Mouse (Mus musculus): ENCODE measurements at regions not wholly inside any gene's neighbourhood (a gene's known extent, or its start where the extent isn't known, plus 50 kb on each side); places are given as distances from the start of the nearest gene placed in this dataset.
"Not testable (repeated sequence)": the region's sequence is repeated elsewhere in the genome, so short reads cannot be mapped to it uniquely, and the experiment has no call there.

DNA sequence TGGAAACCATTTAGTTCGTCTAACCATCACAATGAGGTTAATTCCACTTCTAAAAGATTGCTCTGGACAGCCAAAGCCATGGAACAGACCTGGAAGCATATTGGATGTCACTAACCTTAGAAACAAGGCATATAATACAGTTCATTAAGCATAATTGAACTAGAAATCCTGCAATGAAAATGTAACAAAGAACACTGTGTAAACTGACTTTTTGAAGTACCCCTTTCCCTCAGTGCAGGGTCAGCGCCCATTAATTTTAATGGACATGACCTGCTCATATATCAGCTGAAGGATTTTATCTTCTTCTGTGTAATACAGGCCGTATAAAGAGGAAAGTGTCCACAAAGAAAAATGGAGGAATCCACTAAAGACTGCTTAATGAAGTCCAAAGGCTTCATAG is 263.7 kb downstream of the Tpbg start:
- H3K27ac ChIP-seq (ENCODE audit: insufficient read depth, low read length) = no peak overlapping the region
- no peak overlapping the region for H3K4me3 ChIP-seq (ENCODE audit: low read depth, low read length)
- no peaks in the 10 kb centered on the region for H3K9me3 ChIP-seq (replicated peaks; ENCODE audit: control insufficient read depth, insufficient read depth, low read length, poor library complexity, severe bottlenecking)
- no peaks in the 10 kb centered on the region for H3K27me3 ChIP-seq (ENCODE audit: control insufficient read depth, insufficient read depth, low read length, poor library complexity, severe bottlenecking)
- H3K9ac ChIP-seq (ENCODE audit: low read depth, poor library complexity, severe bottlenecking) = no peak overlapping the region
- no peaks in the 10 kb centered on the region for H3K4me1 ChIP-seq (ENCODE audit: control insufficient read depth, insufficient read depth, low read length)
- no peak for TF ChIP-seq CTCF (IDR thresholded peaks at IDR 0.05; ENCODE audit: low read depth, low read length)
- TF ChIP-seq POLR2A (IDR thresholded peaks at IDR 0.05; ENCODE audit: insufficient read depth, low read length) = no peak
- no peak for TF ChIP-seq EP300 (IDR thresholded peaks at IDR 0.05; ENCODE audit: insufficient read depth, low read depth, low read length)
- no peaks in the 10 kb centered on the region for H3K36me3 ChIP-seq (ENCODE audit: control insufficient read depth, insufficient read depth, low read length, poor library complexity, severe bottlenecking)

DNA sequence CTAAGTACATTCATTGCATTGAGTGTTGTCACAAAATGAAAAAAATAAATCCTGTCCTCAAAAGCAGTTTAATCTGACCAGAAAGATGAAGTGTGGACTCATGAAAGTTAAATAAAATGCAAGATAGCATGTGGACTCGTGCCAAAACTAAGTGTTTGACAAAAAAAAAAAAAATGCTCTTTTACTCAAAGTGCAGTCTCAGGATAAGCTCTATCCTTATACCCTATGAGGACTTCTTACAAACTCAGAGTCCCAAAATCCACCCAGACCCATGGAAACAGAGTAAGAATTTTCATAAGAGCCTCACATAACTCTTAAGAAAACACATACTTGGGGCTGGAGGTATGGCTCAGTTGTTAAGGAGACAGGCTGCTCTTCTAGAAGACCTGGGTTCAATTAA is 267.7 kb downstream of the Tpbg start:
- Histone ChIP-seq H3K4me3 (ENCODE audit: low read depth, low read length) (no peak overlapping the region), H3K9me3 (replicated peaks; ENCODE audit: control insufficient read depth, insufficient read depth, low read length, poor library complexity, severe bottlenecking) (peaks cover 4% of the 10 kb centered on the region), H3K36me3 (ENCODE audit: control insufficient read depth, insufficient read depth, low read length, poor library complexity, severe bottlenecking) (no peaks in the 10 kb centered on the region), H3K9ac (ENCODE audit: low read depth, poor library complexity, severe bottlenecking) (no peak overlapping the region), H3K4me1 (ENCODE audit: control insufficient read depth, insufficient read depth, low read length) (no peaks in the 10 kb centered on the region), H3K27ac (ENCODE audit: insufficient read depth, low read length) (no peak overlapping the region), H3K27me3 (ENCODE audit: control insufficient read depth, insufficient read depth, low read length, poor library complexity, severe bottlenecking) (no peaks in the 10 kb centered on the region)
- TF ChIP-seq EP300 (IDR thresholded peaks at IDR 0.05; ENCODE audit: insufficient read depth, low read depth, low read length) (no peak), CTCF (IDR thresholded peaks at IDR 0.05; ENCODE audit: low read depth, low read length) (no peak), POLR2A (IDR thresholded peaks at IDR 0.05; ENCODE audit: insufficient read depth, low read length) (no peak)

DNA sequence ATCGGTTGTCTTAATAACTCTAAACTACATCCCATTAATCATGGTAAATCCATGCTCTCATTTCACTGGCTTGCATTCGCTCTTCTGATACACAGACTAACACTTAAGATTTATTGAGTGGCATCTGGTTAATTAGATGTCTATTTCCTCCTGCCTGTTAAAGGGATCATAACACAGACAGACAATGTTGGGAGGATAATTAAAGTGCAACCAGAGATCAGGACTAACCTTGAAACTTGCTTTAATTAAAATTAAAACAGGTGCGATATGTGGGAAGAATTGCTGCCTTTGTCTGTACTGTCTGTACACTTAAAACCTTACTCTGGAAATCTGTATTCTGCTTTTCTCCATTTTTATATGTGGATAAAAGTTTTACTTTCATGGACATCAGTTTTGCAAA is 277.2 kb downstream of the Tpbg start:
- H3K27me3 ChIP-seq (ENCODE audit: control insufficient read depth, insufficient read depth, low read length, poor library complexity, severe bottlenecking) = no peaks in the 10 kb centered on the region
- no peak overlapping the region for H3K4me3 ChIP-seq (ENCODE audit: low read depth, low read length)
- no peak for TF ChIP-seq EP300 (IDR thresholded peaks at IDR 0.05; ENCODE audit: insufficient read depth, low read depth, low read length)
- TF ChIP-seq CTCF (IDR thresholded peaks at IDR 0.05; ENCODE audit: low read depth, low read length) = no peak
- TF ChIP-seq POLR2A (IDR thresholded peaks at IDR 0.05; ENCODE audit: insufficient read depth, low read length) = no peak
- H3K36me3 ChIP-seq (ENCODE audit: control insufficient read depth, insufficient read depth, low read length, poor library complexity, severe bottlenecking) = no peaks in the 10 kb centered on the region
- no peak overlapping the region for H3K9ac ChIP-seq (ENCODE audit: low read depth, poor library complexity, severe bottlenecking)
- no peaks in the 10 kb centered on the region for H3K4me1 ChIP-seq (ENCODE audit: control insufficient read depth, insufficient read depth, low read length)
- H3K9me3 ChIP-seq (replicated peaks; ENCODE audit: control insufficient read depth, insufficient read depth, low read length, poor library complexity, severe bottlenecking) = no peaks in the 10 kb centered on the region; the same call in 1 of the 2 replicates
- H3K27ac ChIP-seq (ENCODE audit: insufficient read depth, low read length) = no peak overlapping the region

DNA sequence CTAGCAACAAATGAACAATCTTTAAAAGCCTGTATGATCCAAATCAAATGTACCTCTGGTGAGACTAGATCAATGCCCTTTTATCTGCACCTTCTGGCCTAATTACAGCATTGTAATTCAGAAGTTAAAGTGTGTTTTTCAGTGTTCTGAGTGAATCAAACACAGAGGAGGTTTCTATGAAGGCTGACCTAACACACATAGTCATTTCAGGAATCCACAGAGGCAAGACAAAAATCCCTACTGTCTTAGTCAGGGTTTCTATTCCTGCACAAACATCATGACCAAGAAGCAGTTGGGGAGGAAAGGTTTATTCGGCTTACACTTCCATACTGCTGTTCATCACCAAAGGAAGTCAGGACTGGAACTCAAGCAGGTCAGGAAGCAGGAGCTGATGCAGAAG is 293.4 kb downstream of the Tpbg start:
- H3K9me3 ChIP-seq (replicated peaks; ENCODE audit: control insufficient read depth, insufficient read depth, low read length, poor library complexity, severe bottlenecking); H3K27me3 ChIP-seq (ENCODE audit: control insufficient read depth, insufficient read depth, low read length, poor library complexity, severe bottlenecking); H3K36me3 ChIP-seq (ENCODE audit: control insufficient read depth, insufficient read depth, low read length, poor library complexity, severe bottlenecking); H3K4me3 ChIP-seq (ENCODE audit: low read depth, low read length); H3K4me1 ChIP-seq (ENCODE audit: control insufficient read depth, insufficient read depth, low read length); H3K27ac ChIP-seq (ENCODE audit: insufficient read depth, low read length); H3K9ac ChIP-seq (ENCODE audit: low read depth, poor library complexity, severe bottlenecking): not testable (repeated sequence)

DNA sequence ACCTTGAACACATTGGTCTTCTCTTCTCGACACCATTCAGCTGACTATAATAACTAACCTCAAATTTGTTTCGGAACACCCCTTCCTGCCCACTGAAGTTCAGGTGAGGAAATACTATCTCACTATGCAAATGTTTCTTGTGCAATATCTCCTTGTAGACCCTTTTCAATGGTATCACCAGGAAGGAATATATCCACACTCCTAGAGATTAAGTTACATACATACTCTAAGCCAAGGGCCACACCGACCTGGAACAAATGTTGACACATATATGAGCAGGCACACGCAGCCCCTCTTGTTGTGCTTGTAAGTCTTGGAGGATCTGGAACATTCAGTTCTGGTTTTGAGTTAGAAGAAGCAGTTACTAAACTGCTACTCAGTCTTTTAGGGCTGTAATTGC is 303.7 kb downstream of the Tpbg start:
- Histone ChIP-seq H3K4me1 (ENCODE audit: control insufficient read depth, insufficient read depth, low read length) (no peaks in the 10 kb centered on the region), H3K9ac (ENCODE audit: low read depth, poor library complexity, severe bottlenecking) (no peak overlapping the region), H3K9me3 (replicated peaks; ENCODE audit: control insufficient read depth, insufficient read depth, low read length, poor library complexity, severe bottlenecking) (no peaks in the 10 kb centered on the region), H3K27ac (ENCODE audit: insufficient read depth, low read length) (no peak overlapping the region), H3K27me3 (ENCODE audit: control insufficient read depth, insufficient read depth, low read length, poor library complexity, severe bottlenecking) (no peaks in the 10 kb centered on the region), H3K36me3 (ENCODE audit: control insufficient read depth, insufficient read depth, low read length, poor library complexity, severe bottlenecking) (no peaks in the 10 kb centered on the region), H3K4me3 (ENCODE audit: low read depth, low read length) (no peak overlapping the region)
- TF ChIP-seq POLR2A (IDR thresholded peaks at IDR 0.05; ENCODE audit: insufficient read depth, low read length) = no peak
- TF ChIP-seq EP300 (IDR thresholded peaks at IDR 0.05; ENCODE audit: insufficient read depth, low read depth, low read length) = no peak
- TF ChIP-seq CTCF (IDR thresholded peaks at IDR 0.05; ENCODE audit: low read depth, low read length) = no peak

DNA sequence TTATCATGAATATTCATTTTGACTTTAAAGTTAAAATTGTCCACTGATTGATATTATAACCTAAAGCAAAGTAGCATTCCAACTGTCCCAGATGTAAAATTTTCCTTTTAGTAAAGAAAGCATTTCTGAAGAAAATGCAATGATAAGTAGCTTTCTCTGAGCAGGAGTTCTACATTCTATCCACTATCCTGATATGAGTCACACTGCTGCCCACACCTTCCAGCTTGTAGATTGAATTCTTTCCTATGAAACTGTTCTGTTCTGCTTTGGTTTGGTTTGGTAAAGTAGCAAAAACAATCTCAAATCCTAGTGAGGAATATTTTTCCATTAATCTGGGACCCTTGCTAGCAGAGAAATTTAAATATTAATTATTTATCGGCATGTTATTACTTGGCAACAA is 304.4 kb downstream of the Ube2cbp start:
- H3K4me1 ChIP-seq (ENCODE audit: control insufficient read depth, insufficient read depth, low read length) = no peaks in the 10 kb centered on the region
- TF ChIP-seq CTCF (IDR thresholded peaks at IDR 0.05; ENCODE audit: low read depth, low read length) (no peak), POLR2A (IDR thresholded peaks at IDR 0.05; ENCODE audit: insufficient read depth, low read length) (no peak), EP300 (IDR thresholded peaks at IDR 0.05; ENCODE audit: insufficient read depth, low read depth, low read length) (no peak)
- H3K4me3 ChIP-seq (ENCODE audit: low read depth, low read length) = no peak overlapping the region
- no peak overlapping the region for H3K9ac ChIP-seq (ENCODE audit: low read depth, poor library complexity, severe bottlenecking)
- H3K9me3 ChIP-seq (replicated peaks; ENCODE audit: control insufficient read depth, insufficient read depth, low read length, poor library complexity, severe bottlenecking) = no peaks in the 10 kb centered on the region
- no peak overlapping the region for H3K27ac ChIP-seq (ENCODE audit: insufficient read depth, low read length)
- H3K36me3 ChIP-seq (ENCODE audit: control insufficient read depth, insufficient read depth, low read length, poor library complexity, severe bottlenecking) = no peaks in the 10 kb centered on the region
- H3K27me3 ChIP-seq (ENCODE audit: control insufficient read depth, insufficient read depth, low read length, poor library complexity, severe bottlenecking) = no peaks in the 10 kb centered on the region
